Mouse (Mus musculus): ENCODE data around the gene Cd2. TPM values are rescaled to one million over a fixed set of nuclear protein-coding genes. Genes with fewer than 3 reads are reported as not detected.
A peak's percentile ranks its signal among the peaks of the same experiment; 100 is the strongest.

The Cd2 gene
- polyA plus RNA-seq, 1 experiment from 2014 or later = 0.14 TPM

GRCm38 (mm10) chr3:101305046-101305445, 17.3 kb upstream of the Cd2 start:
- H3K27ac ChIP-seq = no peak overlapping the region
- H3K4me1 ChIP-seq = peaks cover 3% of the 10 kb centered on the region; the same call in 1 of the 2 replicates
- H3K4me3 ChIP-seq (replicated peaks) = no peak overlapping the region
- no peaks in the 10 kb centered on the region for H3K27me3 ChIP-seq (replicated peaks)
- 83% methylated on average over 2 of the region's 2 CpGs for WGBS
- ATAC-seq (ENCODE audit: insufficient read depth, low FRiP score, low read depth) = no peak
- no peak overlapping the region for H3K9ac ChIP-seq
- H3K4me2 ChIP-seq = no peak overlapping the region
- no peaks in the 10 kb centered on the region for H3K36me3 ChIP-seq
- no peaks in the 10 kb centered on the region for H3K9me3 ChIP-seq

- Histone ChIP-seq H3K36me3 (no peaks in the 10 kb centered on the region), H3K27ac (no peak overlapping the region), H3K4me2 (no peak overlapping the region), H3K9me3 (no peaks in the 10 kb centered on the region), H3K9ac (no peak overlapping the region), H3K27me3 (replicated peaks) (no peaks in the 10 kb centered on the region), H3K4me1 (peaks cover 4% of the 10 kb centered on the region; the same call in 1 of the 2 replicates), H3K4me3 (replicated peaks) (no peak overlapping the region)
- ATAC-seq (ENCODE audit: insufficient read depth, low FRiP score, low read depth) = no peak
- WGBS = 23% methylated on average over 8 of the region's 8 CpGs
These were observed 16.4 kb upstream of the Cd2 start for GRCm38 (mm10) chr3:101304156-101304555.

- peak overlapping the region; percentile 22 for H3K4me3 ChIP-seq (replicated peaks)
- H3K9ac ChIP-seq = no peak overlapping the region
- peaks cover 4% of the 10 kb centered on the region; the same call in 1 of the 2 replicates for H3K4me1 ChIP-seq
- 21% methylated on average over 23 of the region's 23 CpGs for WGBS
- H3K27me3 ChIP-seq (replicated peaks) = no peaks in the 10 kb centered on the region
- H3K27ac ChIP-seq = no peak overlapping the region
- H3K4me2 ChIP-seq = peak overlapping the region; percentile 47
- ATAC-seq (ENCODE audit: insufficient read depth, low FRiP score, low read depth) = no peak
- H3K9me3 ChIP-seq = no peaks in the 10 kb centered on the region
- H3K36me3 ChIP-seq = no peaks in the 10 kb centered on the region
These were observed 12.7 kb upstream of the Cd2 start for GRCm38 (mm10) chr3:101300271-101301071.

GRCm38 (mm10) chr3:101299591-101299990, 11.9 kb upstream of the Cd2 start:
- no peak overlapping the region for H3K4me3 ChIP-seq (replicated peaks)
- WGBS = 68% methylated on average over 6 of the region's 6 CpGs
- H3K4me1 ChIP-seq = peaks cover 4% of the 10 kb centered on the region; the same call in 1 of the 2 replicates

GRCm38 (mm10) chr3:101297221-101297620, 9.5 kb upstream of the Cd2 start:
- ATAC-seq (ENCODE audit: insufficient read depth, low FRiP score, low read depth) = no peak
- no peaks in the 10 kb centered on the region for H3K9me3 ChIP-seq
- H3K4me3 ChIP-seq (replicated peaks) = no peak overlapping the region
- no peaks in the 10 kb centered on the region for H3K36me3 ChIP-seq
- no peak overlapping the region for H3K27ac ChIP-seq
- no peak overlapping the region for H3K4me2 ChIP-seq
- peaks cover 4% of the 10 kb centered on the region; the same call in 1 of the 2 replicates for H3K4me1 ChIP-seq
- 89% methylated on average over 5 of the region's 5 CpGs for WGBS
- no peaks in the 10 kb centered on the region for H3K27me3 ChIP-seq (replicated peaks)
- no peak overlapping the region for H3K9ac ChIP-seq

More at GRCm38 (mm10) chr3:101299591-101299990, 11.9 kb upstream of the Cd2 start:
- Histone ChIP-seq H3K9me3 (no peaks in the 10 kb centered on the region), H3K9ac (no peak overlapping the region), H3K36me3 (no peaks in the 10 kb centered on the region), H3K27ac (no peak overlapping the region), H3K4me2 (no peak overlapping the region), H3K27me3 (replicated peaks) (no peaks in the 10 kb centered on the region)
- ATAC-seq (ENCODE audit: insufficient read depth, low FRiP score, low read depth) = no peak

GRCm38 (mm10) chr3:101295931-101296820, 8.4 kb upstream of the Cd2 start:
- Histone ChIP-seq H3K27ac (no peak overlapping the region), H3K36me3 (no peaks in the 10 kb centered on the region), H3K4me3 (replicated peaks) (no peak overlapping the region), H3K4me2 (no peak overlapping the region), H3K27me3 (replicated peaks) (no peaks in the 10 kb centered on the region), H3K9ac (no peak overlapping the region), H3K4me1 (peaks cover 4% of the 10 kb centered on the region; the same call in 1 of the 2 replicates), H3K9me3 (no peaks in the 10 kb centered on the region)
- 47% methylated on average over 15 of the region's 15 CpGs for WGBS
- no peak for ATAC-seq (ENCODE audit: insufficient read depth, low FRiP score, low read depth)

GRCm38 (mm10) chr3:101295366-101295867, 7.7 kb upstream of the Cd2 start:
- H3K27ac ChIP-seq = no peak overlapping the region
- ATAC-seq (ENCODE audit: insufficient read depth, low FRiP score, low read depth) = no peak
- WGBS = 4% methylated on average over 11 of the region's 11 CpGs
- H3K4me2 ChIP-seq = no peak overlapping the region
- H3K36me3 ChIP-seq = no peaks in the 10 kb centered on the region
- no peak overlapping the region for H3K4me3 ChIP-seq (replicated peaks)
- H3K9me3 ChIP-seq = no peaks in the 10 kb centered on the region
- peaks cover 4% of the 10 kb centered on the region; the same call in 1 of the 2 replicates for H3K4me1 ChIP-seq
- H3K9ac ChIP-seq = no peak overlapping the region
- no peaks in the 10 kb centered on the region for H3K27me3 ChIP-seq (replicated peaks)

GRCm38 (mm10) chr3:101294487-101295365, 7.0 kb upstream of the Cd2 start:
- Histone ChIP-seq H3K27me3 (replicated peaks) (no peaks in the 10 kb centered on the region), H3K9me3 (no peaks in the 10 kb centered on the region), H3K4me1 (no peaks in the 10 kb centered on the region), H3K4me2 (no peak overlapping the region), H3K36me3 (no peaks in the 10 kb centered on the region), H3K9ac (no peak overlapping the region), H3K27ac (no peak overlapping the region), H3K4me3 (replicated peaks) (no peak overlapping the region)
- 78% methylated on average over 10 of the region's 10 CpGs for WGBS
- ATAC-seq (ENCODE audit: insufficient read depth, low FRiP score, low read depth) = 0 out of 2 replicates have a peak, but pooled peaks have one; percentile 38

GRCm38 (mm10) chr3:101293571-101294135, 5.9 kb upstream of the Cd2 start:
- Histone ChIP-seq H3K9ac (no peak overlapping the region), H3K4me3 (replicated peaks) (no peak overlapping the region), H3K9me3 (no peaks in the 10 kb centered on the region), H3K27ac (no peak overlapping the region), H3K36me3 (no peaks in the 10 kb centered on the region), H3K4me2 (no peak overlapping the region), H3K27me3 (replicated peaks) (no peaks in the 10 kb centered on the region), H3K4me1 (no peaks in the 10 kb centered on the region)
- ATAC-seq (ENCODE audit: insufficient read depth, low FRiP score, low read depth) = no peak
- WGBS = 71% methylated on average over 8 of the region's 8 CpGs

- WGBS = 70% methylated on average over 5 of the region's 5 CpGs
- H3K27me3 ChIP-seq (replicated peaks) = no peaks in the 10 kb centered on the region
- H3K4me3 ChIP-seq (replicated peaks) = no peak overlapping the region
- H3K9ac ChIP-seq = no peak overlapping the region
- H3K4me1 ChIP-seq = no peaks in the 10 kb centered on the region
- H3K4me2 ChIP-seq = no peak overlapping the region
- ATAC-seq (ENCODE audit: insufficient read depth, low FRiP score, low read depth) = no peak
- no peaks in the 10 kb centered on the region for H3K36me3 ChIP-seq
- H3K27ac ChIP-seq = no peak overlapping the region
- no peaks in the 10 kb centered on the region for H3K9me3 ChIP-seq
These were observed 4.9 kb upstream of the Cd2 start for GRCm38 (mm10) chr3:101292611-101293010.

Measured in stomach, embryonic 15.5 days (tissue).